Mouse (Mus musculus) limb, embryonic 14.5 days (tissue): ENCODE data around the gene Gm44965. TPM values are rescaled to one million over a fixed set of nuclear protein-coding genes. Genes with fewer than 3 reads are reported as not detected.

Source experiments
- ATAC-seq: fragments of 200-750 bp; cut with Nextera tagmentation; 2 replicates; pipeline ENCODE4 v1.8.0; 2017; ENCODE audit warnings: low read depth, moderate number of reproducible peaks, moderate TSS enrichment; ENCODE audit not compliant: low FRiP score
- DNase-seq: peaks from one replicate; pipeline ENCODE4 v3.0.0-alpha.2; 2015; ENCODE audit warnings: low spot score
- H3K27ac ChIP-seq: fragments of 300-500 bp; sonication (generic); replicated peaks from 2 replicates; pipeline ENCODE4 v1.5.1; 2014; ENCODE audit warnings: low read depth, mild to moderate bottlenecking, low read length, moderate library complexity, mixed read lengths
- H3K27me3 ChIP-seq: fragments of 300-500 bp; sonication (generic); 2 replicates; pipeline ENCODE4 v1.6.1; 2014; ENCODE audit warnings: low read length, mixed read lengths; ENCODE audit not compliant: control insufficient read depth, insufficient read depth
- H3K36me3 ChIP-seq: fragments of 300-500 bp; sonication (generic); 2 replicates; pipeline ENCODE4 v1.6.1; 2014; ENCODE audit warnings: mild to moderate bottlenecking, low read length, moderate library complexity, mixed read lengths; ENCODE audit not compliant: control insufficient read depth, insufficient read depth
- H3K4me1 ChIP-seq: fragments of 300-500 bp; sonication (generic); 2 replicates; pipeline ENCODE4 v1.6.1; 2014; ENCODE audit warnings: antibody characterized with exemption, low read length, mixed read lengths; ENCODE audit not compliant: control insufficient read depth, insufficient read depth
- H3K4me2 ChIP-seq: fragments of 300-500 bp; sonication (generic); replicated peaks from 2 replicates; pipeline ENCODE4 v1.6.1; 2014; ENCODE audit warnings: low read depth, mild to moderate bottlenecking, low read length, moderate library complexity; ENCODE audit not compliant: severe bottlenecking
- H3K4me3 ChIP-seq: fragments of 300-500 bp; sonication (generic); replicated peaks from 2 replicates; pipeline ENCODE4 v1.5.1; 2014; ENCODE audit warnings: low read length
- H3K9ac ChIP-seq: fragments of 300-500 bp; sonication (generic); 2 replicates; pipeline ENCODE4 v1.6.1; 2014; ENCODE audit warnings: mild to moderate bottlenecking, low read depth, low read length, moderate library complexity; ENCODE audit not compliant: severe bottlenecking
- H3K9me3 ChIP-seq: fragments of 300-500 bp; sonication (generic); 2 replicates; pipeline ENCODE4 v1.6.1; 2016; ENCODE audit warnings: low read length; ENCODE audit not compliant: control insufficient read depth
- POLR2A ChIP-seq: fragments of 200-500 bp; IDR thresholded peaks from 2 replicates; pipeline ENCODE4 v1.8.0; 2012; ENCODE audit warnings: inconsistent platforms, mild to moderate bottlenecking, moderate library complexity, borderline replicate concordance; ENCODE audit not compliant: insufficient read depth, insufficient read length; ENCODE audit errors: extremely low read depth
- WGBS: fragments of 180-500 bp; shearing (Covaris S2); extraction: QIAGEN DNeasy Blood & Tissue Kit; methylation state at CpG from one replicate; pipeline ENCODE4 v1.1.7; 2014; 5-methylcytosine and 5-hydroxymethylcytosine counted together
- polyA plus RNA-seq, 2 experiments: library from polyadenylated mRNA; depleted of rRNA in 1 of 2; stranded (reverse) in 1 of 2; unstranded in 1 of 2; fragments of >200 nt; fragmentation: Nextera tagmentation in 1 of 2; extraction: Ambion mirVana in 1 of 2; gene quantifications; 2 replicates each; pipeline versions ENCODE4 v1.2.1 to v1.2.3; 2012 to 2014

Gene Gm44965
- polyA plus RNA-seq, 2 experiments, result not detected

DNA sequence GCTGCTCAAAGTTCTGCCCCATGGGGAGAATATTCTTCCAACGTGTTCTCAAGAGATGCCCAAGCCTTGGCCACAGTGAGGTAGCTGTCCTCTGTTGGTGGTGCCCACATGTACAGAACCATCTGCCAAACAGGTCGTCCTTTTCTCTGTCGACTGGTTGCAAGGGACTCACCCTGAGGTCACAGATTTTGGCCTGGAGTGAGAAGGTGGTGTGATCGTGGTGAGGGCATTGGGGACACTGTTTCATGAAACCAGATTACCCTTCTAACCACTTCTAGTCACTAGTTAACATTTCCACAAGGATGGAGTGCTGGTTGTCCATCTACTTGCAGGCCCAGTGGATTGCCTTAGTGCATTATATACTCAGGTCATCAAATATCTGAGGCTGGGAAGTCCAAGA, 55.0 kb downstream of the Gm44965 start:
- no peak overlapping the region for H3K27ac ChIP-seq
- H3K9ac ChIP-seq, result no peak overlapping the region
- no peaks in the 10 kb centered on the region for H3K4me1 ChIP-seq
- DNase-seq (no peak), ATAC-seq (no peak)
- no peak overlapping the region for H3K4me3 ChIP-seq
- no peaks in the 10 kb centered on the region for H3K27me3 ChIP-seq
- no peak for TF ChIP-seq POLR2A
- 79% methylated on average over 4 of the region's 4 CpGs for WGBS
- no peaks in the 10 kb centered on the region for H3K9me3 ChIP-seq
- H3K36me3 ChIP-seq, result no peaks in the 10 kb centered on the region
- no peak overlapping the region for H3K4me2 ChIP-seq

- Histone ChIP-seq H3K36me3 (no peaks in the 10 kb centered on the region), H3K27me3 (no peaks in the 10 kb centered on the region), H3K27ac (no peak overlapping the region), H3K4me2 (no peak overlapping the region), H3K4me1 (no peaks in the 10 kb centered on the region), H3K4me3 (no peak overlapping the region), H3K9ac (no peak overlapping the region), H3K9me3 (no peaks in the 10 kb centered on the region)
- DNase-seq, result no peak
- 82% methylated on average over 9 of the region's 9 CpGs for WGBS
- TF ChIP-seq POLR2A, result no peak
- ATAC-seq, result no peak
Measured at GRCm38 (mm10) chr6:48650041-48650440, 56.3 kb downstream of the Gm44965 start.

GRCm38 (mm10) chr6:48658721-48659120, 65.0 kb downstream of the Gm44965 start:
- ATAC-seq (no peak), DNase-seq (no peak)
- no peaks in the 10 kb centered on the region for H3K4me1 ChIP-seq
- H3K4me3 ChIP-seq, result no peak overlapping the region
- WGBS, result 73% methylated on average over 5 of the region's 5 CpGs
- no peaks in the 10 kb centered on the region for H3K27me3 ChIP-seq
- no peaks in the 10 kb centered on the region for H3K36me3 ChIP-seq
- TF ChIP-seq POLR2A, result no peak
- H3K9me3 ChIP-seq, result no peaks in the 10 kb centered on the region
- H3K27ac ChIP-seq, result no peak overlapping the region
- H3K4me2 ChIP-seq, result no peak overlapping the region
- H3K9ac ChIP-seq, result no peak overlapping the region

- 74% methylated on average over 4 of the region's 4 CpGs for WGBS
- H3K4me1 ChIP-seq, result no peaks in the 10 kb centered on the region
- H3K27me3 ChIP-seq, result no peaks in the 10 kb centered on the region
- H3K4me2 ChIP-seq, result no peak overlapping the region
- H3K27ac ChIP-seq, result no peak overlapping the region
- H3K9me3 ChIP-seq, result no peaks in the 10 kb centered on the region
- no peak for TF ChIP-seq POLR2A
- DNase-seq (no peak), ATAC-seq (no peak)
- H3K4me3 ChIP-seq, result no peak overlapping the region
- H3K36me3 ChIP-seq, result no peaks in the 10 kb centered on the region
- no peak overlapping the region for H3K9ac ChIP-seq
Measured at GRCm38 (mm10) chr6:48664750-48665149, 71.0 kb downstream of the Gm44965 start.

DNA sequence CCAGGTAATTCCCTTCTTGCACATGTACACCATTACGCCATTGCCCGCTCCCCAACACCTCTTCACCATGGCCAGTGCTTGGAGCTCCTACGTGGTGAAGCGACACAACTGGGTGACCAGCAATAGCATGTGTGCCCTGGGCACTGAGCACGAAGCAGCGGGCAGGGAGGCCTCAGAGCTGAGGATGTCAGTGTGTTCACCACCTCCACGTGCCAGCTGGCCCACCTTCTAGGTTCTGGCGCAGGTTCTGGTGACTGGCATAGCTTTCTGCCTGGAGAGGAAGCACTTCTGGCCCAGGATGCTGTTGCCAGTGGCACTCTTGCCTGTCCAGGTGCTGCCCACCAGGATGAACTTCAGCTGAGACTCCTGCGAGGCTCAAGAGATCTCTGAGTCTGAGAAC, 71.7 kb downstream of the Gm44965 start:
- Histone ChIP-seq H3K9ac (no peak overlapping the region), H3K36me3 (no peaks in the 10 kb centered on the region), H3K27me3 (no peaks in the 10 kb centered on the region), H3K4me3 (no peak overlapping the region), H3K4me2 (no peak overlapping the region), H3K27ac (no peak overlapping the region), H3K4me1 (no peaks in the 10 kb centered on the region), H3K9me3 (no peaks in the 10 kb centered on the region)
- DNase-seq, result no peak
- ATAC-seq, result no peak
- WGBS, result 93% methylated on average over 9 of the region's 9 CpGs
- no peak for TF ChIP-seq POLR2A

GRCm38 (mm10) chr6:48666159-48666586, 72.4 kb downstream of the Gm44965 start:
- H3K36me3 ChIP-seq, result no peaks in the 10 kb centered on the region
- H3K4me1 ChIP-seq, result no peaks in the 10 kb centered on the region
- WGBS, result 29% methylated on average over 7 of the region's 7 CpGs
- H3K9me3 ChIP-seq, result no peaks in the 10 kb centered on the region
- H3K4me3 ChIP-seq, result no peak overlapping the region
- H3K27me3 ChIP-seq, result no peaks in the 10 kb centered on the region
- no peak overlapping the region for H3K27ac ChIP-seq
- DNase-seq (no peak), ATAC-seq (no peak)
- H3K4me2 ChIP-seq, result no peak overlapping the region
- TF ChIP-seq POLR2A, result no peak
- H3K9ac ChIP-seq, result no peak overlapping the region
